Mouse (Mus musculus): ENCODE results near the gene Pqbp1. TPM values are rescaled to one million over a fixed set of nuclear protein-coding genes. Genes with fewer than 3 reads are reported as not detected.
A peak's percentile ranks its signal among the peaks of the same experiment; 100 is the strongest.

The Pqbp1 gene
- polyA plus RNA-seq, 1 experiment from 2014 or later, result 101 TPM

DNA sequence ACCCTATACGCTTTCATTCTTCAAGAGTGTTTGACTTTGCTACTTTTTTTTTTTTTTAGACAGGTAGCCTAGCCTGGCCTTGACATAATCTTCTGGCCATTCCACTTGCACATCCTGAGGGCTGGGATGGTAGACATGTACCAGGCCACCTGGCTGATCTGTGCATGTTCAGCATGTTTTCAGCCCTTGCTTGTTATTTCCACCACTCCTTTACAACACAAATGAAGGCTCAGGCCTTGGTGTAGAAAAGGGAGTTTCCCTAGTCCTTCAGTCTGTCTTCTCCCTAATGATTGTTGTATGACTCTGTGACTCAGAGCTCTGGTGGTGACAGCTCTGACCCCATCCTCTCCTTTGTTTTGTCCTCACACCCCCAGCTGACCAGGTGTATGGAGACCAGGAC lies 31.9 kb downstream of the Pqbp1 start:
- H3K4me2 ChIP-seq (replicated peaks), result no peak overlapping the region
- no peaks in the 10 kb centered on the region for H3K27me3 ChIP-seq (replicated peaks)
- no peak overlapping the region for H3K4me3 ChIP-seq (replicated peaks)
- no peak overlapping the region for H3K27ac ChIP-seq
- no peaks in the 10 kb centered on the region for H3K36me3 ChIP-seq
- H3K9ac ChIP-seq, result no peak overlapping the region
- no peaks in the 10 kb centered on the region for H3K9me3 ChIP-seq
- ATAC-seq, result no peak
- 87% methylated on average over 1 of the region's 1 CpGs for WGBS
- no peaks in the 10 kb centered on the region for H3K4me1 ChIP-seq (replicated peaks)

DNA sequence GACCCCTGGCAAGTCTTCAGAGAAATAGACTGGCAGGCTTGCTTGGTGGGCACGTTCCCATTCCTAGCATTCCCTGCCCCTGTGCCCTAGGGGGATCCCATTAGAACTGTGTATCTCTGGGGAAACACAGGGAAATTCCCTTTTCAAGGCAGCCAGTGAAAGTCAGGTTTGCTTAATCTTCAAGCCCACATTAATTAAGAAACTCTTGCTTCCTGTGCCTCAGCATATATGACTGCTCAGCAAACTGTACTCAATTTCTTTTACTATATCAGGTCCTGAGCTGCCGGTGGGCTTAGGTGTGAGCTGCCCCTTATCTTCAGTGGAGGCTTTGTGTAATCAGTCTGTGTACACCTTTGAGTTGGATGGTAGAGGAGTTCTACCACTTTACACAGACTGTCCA lies 33.3 kb downstream of the Pqbp1 start:
- Histone ChIP-seq H3K4me3 (replicated peaks) (no peak overlapping the region), H3K4me1 (replicated peaks) (no peaks in the 10 kb centered on the region), H3K9me3 (no peaks in the 10 kb centered on the region), H3K9ac (no peak overlapping the region), H3K36me3 (no peaks in the 10 kb centered on the region), H3K27me3 (replicated peaks) (no peaks in the 10 kb centered on the region), H3K4me2 (replicated peaks) (no peak overlapping the region), H3K27ac (no peak overlapping the region)
- WGBS, result 66% methylated on average over 2 of the region's 2 CpGs
- no peak for ATAC-seq

DNA sequence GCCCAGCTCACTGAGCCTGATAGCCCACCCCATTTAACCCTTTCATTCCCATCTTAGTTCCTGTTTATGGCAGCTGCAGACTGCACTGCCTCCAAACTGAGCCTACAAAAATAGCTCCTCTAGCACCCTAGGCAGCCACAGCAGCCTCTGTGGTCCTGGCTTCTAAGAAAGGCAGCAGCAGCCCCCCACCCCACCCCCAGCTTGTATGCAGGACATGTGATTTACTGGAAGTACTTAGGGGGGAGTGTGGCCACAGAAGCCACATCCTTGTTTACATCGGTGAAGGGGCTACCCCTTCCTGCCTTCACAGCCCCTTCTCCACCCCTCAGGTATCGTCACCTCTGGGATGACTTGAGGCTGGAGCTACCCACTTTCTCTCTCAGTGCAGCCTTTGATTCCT lies 33.7 kb downstream of the Pqbp1 start:
- no peak overlapping the region for H3K9ac ChIP-seq
- no peak overlapping the region for H3K4me2 ChIP-seq (replicated peaks)
- 58% methylated on average over 2 of the region's 2 CpGs for WGBS
- H3K4me1 ChIP-seq (replicated peaks), result no peaks in the 10 kb centered on the region
- no peaks in the 10 kb centered on the region for H3K9me3 ChIP-seq
- H3K27me3 ChIP-seq (replicated peaks), result no peaks in the 10 kb centered on the region
- no peak overlapping the region for H3K27ac ChIP-seq
- no peaks in the 10 kb centered on the region for H3K36me3 ChIP-seq
- ATAC-seq, result no peak
- H3K4me3 ChIP-seq (replicated peaks), result no peak overlapping the region

DNA sequence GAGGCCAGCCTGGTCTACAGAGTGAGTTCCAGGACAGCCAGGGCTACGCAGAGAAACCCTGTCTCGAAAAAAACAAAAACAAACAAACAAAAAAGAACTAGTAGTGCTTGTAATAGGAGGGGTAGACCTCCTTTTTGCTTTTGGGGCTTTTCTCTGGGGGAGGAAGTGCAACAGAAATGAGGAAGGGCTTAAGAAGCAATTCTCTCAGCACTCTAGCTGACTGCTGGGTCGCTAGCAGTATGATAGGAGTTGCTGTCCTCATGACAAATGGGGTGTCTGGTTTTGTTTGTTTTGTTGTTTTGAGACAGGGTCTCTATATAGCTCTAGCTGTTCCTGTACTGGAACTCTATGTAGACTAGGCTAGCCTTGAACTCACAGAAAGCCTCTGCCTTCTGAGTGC lies 34.5 kb downstream of the Pqbp1 start:
- Histone ChIP-seq H3K9ac (no peak overlapping the region), H3K4me3 (replicated peaks) (no peak overlapping the region), H3K4me1 (replicated peaks) (no peaks in the 10 kb centered on the region), H3K27me3 (replicated peaks) (no peaks in the 10 kb centered on the region), H3K4me2 (replicated peaks) (no peak overlapping the region), H3K36me3 (no peaks in the 10 kb centered on the region), H3K9me3 (no peaks in the 10 kb centered on the region), H3K27ac (no peak overlapping the region)
- WGBS, result 71% methylated on average over 3 of the region's 3 CpGs
- ATAC-seq, result no peak

- no peak overlapping the region for H3K4me2 ChIP-seq (replicated peaks)
Measured at GRCm38 (mm10) chrX:7863181-7863580, 35.9 kb downstream of the Pqbp1 start.

GRCm38 (mm10) chrX:7859191-7859753 lies 39.8 kb downstream of the Pqbp1 start:
- Histone ChIP-seq H3K4me2 (replicated peaks) (no peak overlapping the region), H3K27me3 (replicated peaks) (no peaks in the 10 kb centered on the region), H3K27ac (no peak overlapping the region), H3K9ac (no peak overlapping the region), H3K36me3 (no peaks in the 10 kb centered on the region), H3K9me3 (no peaks in the 10 kb centered on the region), H3K4me3 (replicated peaks) (no peak overlapping the region), H3K4me1 (replicated peaks) (no peaks in the 10 kb centered on the region)
- 0 out of 2 replicates have a peak, but pooled peaks have one; percentile 23 for ATAC-seq
- 73% methylated on average over 3 of the region's 3 CpGs for WGBS

More at GRCm38 (mm10) chrX:7863181-7863580, 35.9 kb downstream of the Pqbp1 start:
- Histone ChIP-seq H3K4me3 (replicated peaks) (no peak overlapping the region), H3K27ac (no peak overlapping the region), H3K9me3 (no peaks in the 10 kb centered on the region), H3K4me1 (replicated peaks) (no peaks in the 10 kb centered on the region), H3K27me3 (replicated peaks) (no peaks in the 10 kb centered on the region), H3K9ac (no peak overlapping the region), H3K36me3 (no peaks in the 10 kb centered on the region)
- no peak for ATAC-seq
- 87% methylated on average over 1 of the region's 1 CpGs for WGBS

DNA sequence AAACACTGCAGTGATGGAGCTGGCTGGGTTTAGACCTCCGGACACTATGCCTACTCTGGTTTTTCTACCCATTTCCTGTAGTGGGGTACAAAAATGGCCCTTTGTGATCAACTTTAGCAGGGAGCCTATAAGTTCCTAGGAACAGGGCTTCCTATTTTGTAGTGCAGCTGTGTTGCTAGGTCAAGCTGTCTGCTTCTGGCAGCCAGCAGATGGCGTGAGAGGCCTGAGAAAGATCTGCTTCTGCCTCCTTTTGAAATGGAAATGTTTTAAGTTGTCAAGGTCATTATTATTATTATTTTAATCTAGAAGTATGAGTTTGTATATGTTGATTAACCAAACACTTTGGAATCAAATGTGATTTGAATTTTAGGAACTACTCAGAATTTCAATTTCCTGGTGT lies 44.5 kb downstream of the Pqbp1 start:
- Histone ChIP-seq H3K27ac (no peak overlapping the region), H3K36me3 (no peaks in the 10 kb centered on the region), H3K4me1 (replicated peaks) (no peaks in the 10 kb centered on the region), H3K4me3 (replicated peaks) (no peak overlapping the region), H3K9ac (no peak overlapping the region), H3K4me2 (replicated peaks) (no peak overlapping the region), H3K9me3 (no peaks in the 10 kb centered on the region), H3K27me3 (replicated peaks) (no peaks in the 10 kb centered on the region)
- ATAC-seq, result no peak
- WGBS, result 42% methylated on average over 2 of the region's 2 CpGs

- no peak overlapping the region for H3K27ac ChIP-seq
- WGBS, result 78% methylated on average over 2 of the region's 2 CpGs
- ATAC-seq, result no peak
- no peaks in the 10 kb centered on the region for H3K27me3 ChIP-seq (replicated peaks)
- no peaks in the 10 kb centered on the region for H3K9me3 ChIP-seq
- no peak overlapping the region for H3K4me2 ChIP-seq (replicated peaks)
- no peak overlapping the region for H3K4me3 ChIP-seq (replicated peaks)
- H3K4me1 ChIP-seq (replicated peaks), result no peaks in the 10 kb centered on the region
- no peaks in the 10 kb centered on the region for H3K36me3 ChIP-seq
- no peak overlapping the region for H3K9ac ChIP-seq
Measured at GRCm38 (mm10) chrX:7847845-7848244, 51.2 kb downstream of the Pqbp1 start.

Other genes with a start within 250 kb of the Pqbp1 start
- gene Prickle3, start 242.0 kb downstream of the Pqbp1 start, polyA plus RNA-seq (2015; fragmentation: Nextera tagmentation; extraction: Ambion mirVana), result 6.6 and 6.8 TPM in 2 replicates
- gene Plp2, start 227.9 kb downstream of the Pqbp1 start, polyA plus RNA-seq (2015; fragmentation: Nextera tagmentation; extraction: Ambion mirVana), result 198 and 212 TPM in 2 replicates
- 0.57 and 0.71 TPM in 2 replicates for gene Magix, start 218.0 kb downstream of the Pqbp1 start, polyA plus RNA-seq (2015; fragmentation: Nextera tagmentation; extraction: Ambion mirVana)
- gene Gpkow, start 202.1 kb downstream of the Pqbp1 start, polyA plus RNA-seq (2015; fragmentation: Nextera tagmentation; extraction: Ambion mirVana), result 27.6 and 31.8 TPM in 2 replicates
- 25.0 and 27.5 TPM in 2 replicates for gene Wdr45, start 184.9 kb downstream of the Pqbp1 start, polyA plus RNA-seq (2015; fragmentation: Nextera tagmentation; extraction: Ambion mirVana)
- gene Gm45208, start 177.0 kb downstream of the Pqbp1 start, polyA plus RNA-seq (2015; fragmentation: Nextera tagmentation; extraction: Ambion mirVana), result not detected in 2 replicates
- 60.3 and 61.4 TPM in 2 replicates for gene Praf2, start 170.8 kb downstream of the Pqbp1 start, polyA plus RNA-seq (2015; fragmentation: Nextera tagmentation; extraction: Ambion mirVana)
- 12.4 TPM in 2 replicates for gene Ccdc120, start 148.4 kb downstream of the Pqbp1 start, polyA plus RNA-seq (2015; fragmentation: Nextera tagmentation; extraction: Ambion mirVana)
- gene Tfe3, start 136.7 kb downstream of the Pqbp1 start, polyA plus RNA-seq (2015; fragmentation: Nextera tagmentation; extraction: Ambion mirVana), result 23.0 and 23.9 TPM in 2 replicates
- gene Gripap1, start 109.5 kb downstream of the Pqbp1 start, polyA plus RNA-seq (2015; fragmentation: Nextera tagmentation; extraction: Ambion mirVana), result 35.4 and 35.5 TPM in 2 replicates
- gene Kcnd1, start 77.0 kb downstream of the Pqbp1 start, polyA plus RNA-seq (2015; fragmentation: Nextera tagmentation; extraction: Ambion mirVana), result 1.5 and 2.1 TPM in 2 replicates
- gene Otud5, start 57.9 kb downstream of the Pqbp1 start, polyA plus RNA-seq (2015; fragmentation: Nextera tagmentation; extraction: Ambion mirVana), result 37.6 and 37.7 TPM in 2 replicates
- gene Pim2, start 21.0 kb downstream of the Pqbp1 start, polyA plus RNA-seq (2015; fragmentation: Nextera tagmentation; extraction: Ambion mirVana), result 11.3 and 12.6 TPM in 2 replicates
- gene Slc35a2, start 15.2 kb downstream of the Pqbp1 start, polyA plus RNA-seq (2015; fragmentation: Nextera tagmentation; extraction: Ambion mirVana), result 36.5 and 39.5 TPM in 2 replicates
- 128 and 131 TPM in 2 replicates for gene Timm17b, start 88 bp upstream of the Pqbp1 start, polyA plus RNA-seq (2015; fragmentation: Nextera tagmentation; extraction: Ambion mirVana)
- gene Gm10491, start 8.6 kb upstream of the Pqbp1 start, polyA plus RNA-seq (2015; fragmentation: Nextera tagmentation; extraction: Ambion mirVana), result not detected in 2 replicates
- gene Gm10490, start 10.3 kb upstream of the Pqbp1 start, polyA plus RNA-seq (2015; fragmentation: Nextera tagmentation; extraction: Ambion mirVana), result not detected in 2 replicates
- gene Pcsk1n, start 20.6 kb upstream of the Pqbp1 start, polyA plus RNA-seq (2015; fragmentation: Nextera tagmentation; extraction: Ambion mirVana), result 14.2 and 14.4 TPM in 2 replicates
- not detected in 2 replicates for gene Eras, start 29.3 kb upstream of the Pqbp1 start, polyA plus RNA-seq (2015; fragmentation: Nextera tagmentation; extraction: Ambion mirVana)
- gene Hdac6, start 48.6 kb upstream of the Pqbp1 start, polyA plus RNA-seq (2015; fragmentation: Nextera tagmentation; extraction: Ambion mirVana), result 19.0 and 19.1 TPM in 2 replicates
- gene Gata1, start 78.8 kb upstream of the Pqbp1 start, polyA plus RNA-seq (2015; fragmentation: Nextera tagmentation; extraction: Ambion mirVana), result 1.7 and 2.4 TPM in 2 replicates
- 3.6 and 3.8 TPM in 2 replicates for gene Glod5, start 119.2 kb upstream of the Pqbp1 start, polyA plus RNA-seq (2015; fragmentation: Nextera tagmentation; extraction: Ambion mirVana)
- 47.5 and 53.3 TPM in 2 replicates for gene Suv39h1, start 175.5 kb upstream of the Pqbp1 start, polyA plus RNA-seq (2015; fragmentation: Nextera tagmentation; extraction: Ambion mirVana)
- gene Was, start 191.2 kb upstream of the Pqbp1 start, polyA plus RNA-seq (2015; fragmentation: Nextera tagmentation; extraction: Ambion mirVana), result 0.57 and 0.62 TPM in 2 replicates
- 21.4 and 21.7 TPM in 2 replicates for gene Wdr13, start 233.6 kb upstream of the Pqbp1 start, polyA plus RNA-seq (2015; fragmentation: Nextera tagmentation; extraction: Ambion mirVana)
- gene Rbm3, start 246.6 kb upstream of the Pqbp1 start, polyA plus RNA-seq (2015; fragmentation: Nextera tagmentation; extraction: Ambion mirVana), result 426 and 506 TPM in 2 replicates

Measured in intestine, embryonic 15.5 days (tissue).